Mouse (Mus musculus) retina, postnatal 7 days (tissue): Measurements from ENCODE around the gene Rbfox1.

Source experiments
- DNase-seq: peaks from one replicate; pipeline ENCODE4 v3.0.0-alpha.2; 2012; ENCODE audit warnings: low read depth, low spot score

Gene Rbfox1

DNA sequence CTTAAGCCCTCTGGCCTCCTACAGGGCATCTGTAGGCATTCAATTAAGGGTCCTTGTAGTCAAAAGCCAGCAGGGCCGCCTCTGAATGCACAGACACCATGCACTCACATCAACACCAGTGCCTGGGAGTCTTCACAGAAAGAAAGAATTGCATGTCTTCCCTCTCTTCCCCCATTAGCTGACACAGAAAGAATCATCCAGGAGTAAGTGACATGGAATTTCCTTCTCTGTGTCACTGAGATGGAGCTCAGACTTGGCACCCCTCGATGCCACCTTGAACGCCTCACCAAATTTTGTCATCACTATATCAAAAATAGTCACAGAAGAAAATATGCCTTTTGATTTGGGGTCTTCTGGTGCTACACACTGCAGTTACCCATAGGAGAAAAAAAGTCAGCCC lies 1151.4 kb downstream of the Rbfox1 start:
- DNase-seq, result no peak

DNA sequence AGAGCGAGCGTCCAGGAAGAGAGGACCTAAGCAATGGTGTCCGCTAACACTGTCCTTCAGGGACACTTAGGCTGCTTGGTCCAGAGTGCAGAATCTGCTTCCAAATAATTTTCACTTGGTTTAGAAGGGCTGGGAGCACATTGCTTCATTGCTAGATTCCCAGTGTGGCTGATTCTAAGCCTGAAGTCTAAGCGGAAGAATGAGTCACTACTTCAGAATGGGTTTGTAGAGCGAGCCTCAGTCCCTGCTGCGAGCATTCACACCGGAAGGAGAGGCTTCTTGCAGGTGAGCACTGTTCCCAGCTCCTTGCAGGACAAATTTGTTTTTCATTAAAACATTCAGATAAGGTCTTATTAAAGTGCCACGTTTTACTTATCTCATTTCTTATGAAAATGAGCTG lies 1151.8 kb downstream of the Rbfox1 start:
- DNase-seq, result no peak

DNA sequence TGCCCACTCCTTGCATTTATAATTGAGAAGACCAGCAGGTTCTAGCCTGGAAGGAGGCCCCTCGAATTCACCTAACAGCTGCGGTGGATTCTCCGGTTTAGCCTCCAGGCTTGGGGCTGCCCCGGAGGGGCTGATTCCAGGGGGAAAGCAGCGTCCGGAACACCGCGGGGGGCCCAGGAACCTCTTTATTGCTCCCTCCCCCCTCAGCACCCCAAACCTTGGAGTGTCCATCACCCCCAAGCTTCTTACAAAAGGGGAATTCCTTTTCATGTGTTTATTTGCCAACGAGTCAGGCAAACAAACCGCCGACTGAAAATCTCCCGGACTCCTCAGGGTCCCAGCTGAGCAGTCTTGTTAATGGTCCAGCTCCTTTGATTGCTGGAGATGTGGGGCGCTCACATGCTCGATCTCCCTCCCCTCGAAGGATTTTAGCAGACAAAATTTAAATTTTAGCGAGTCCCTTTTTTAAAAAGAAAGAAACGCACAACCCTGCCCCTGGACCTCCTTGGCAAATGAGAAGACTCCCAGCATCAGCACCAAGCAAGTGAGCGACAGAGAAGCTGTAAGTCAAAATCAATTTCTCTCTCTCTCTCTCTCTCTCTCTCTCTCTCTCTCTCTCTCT lies 1153.6 kb downstream of the Rbfox1 start:
- DNase-seq, result no peak

DNA sequence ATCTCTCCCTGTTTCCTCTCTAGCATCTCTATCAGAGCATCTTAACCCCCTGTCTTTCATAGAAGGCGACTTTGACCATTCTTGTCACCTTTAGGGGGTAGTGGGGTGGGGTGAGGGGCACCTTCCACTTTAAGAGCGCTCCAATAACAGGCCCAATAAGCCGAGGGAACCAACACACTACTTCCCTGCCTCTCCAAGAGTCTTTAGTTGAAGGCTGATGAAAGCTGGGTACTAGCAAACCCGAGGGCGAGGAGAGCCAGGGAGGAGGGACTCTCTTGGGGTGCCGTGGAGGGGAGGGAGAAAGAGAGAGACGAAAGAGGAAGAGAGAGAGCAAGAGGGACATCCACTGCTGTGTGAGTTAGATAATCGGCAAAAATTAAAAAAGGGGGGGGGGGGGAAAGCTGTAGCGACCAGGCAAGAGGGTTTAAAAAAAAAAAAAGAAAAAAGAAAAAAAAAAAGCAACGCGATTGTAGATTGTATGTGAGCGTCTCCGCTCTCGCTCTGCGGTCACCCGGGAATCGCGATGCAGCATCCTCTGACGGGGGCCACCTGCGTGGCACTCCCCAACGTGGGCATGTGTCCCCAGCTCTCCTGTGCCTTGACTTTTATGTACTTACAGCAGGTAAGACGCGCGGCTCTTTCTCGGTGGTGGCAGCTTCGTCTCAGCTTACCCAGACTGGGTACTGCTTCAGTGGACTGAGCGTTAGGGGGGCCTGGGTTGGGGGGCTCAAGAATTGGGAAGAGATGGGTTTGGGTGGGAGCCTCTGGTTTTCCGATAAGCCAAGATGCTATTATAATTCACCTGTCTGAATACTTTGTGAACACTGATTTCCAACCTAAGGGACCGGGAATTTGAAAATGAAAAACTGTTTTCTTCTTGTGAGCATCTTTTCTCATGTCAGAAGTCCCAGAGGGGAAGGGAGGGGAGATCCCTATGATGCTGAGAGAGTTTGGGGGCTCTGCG lies 1154.5 kb downstream of the Rbfox1 start:
- no peak for DNase-seq

DNA sequence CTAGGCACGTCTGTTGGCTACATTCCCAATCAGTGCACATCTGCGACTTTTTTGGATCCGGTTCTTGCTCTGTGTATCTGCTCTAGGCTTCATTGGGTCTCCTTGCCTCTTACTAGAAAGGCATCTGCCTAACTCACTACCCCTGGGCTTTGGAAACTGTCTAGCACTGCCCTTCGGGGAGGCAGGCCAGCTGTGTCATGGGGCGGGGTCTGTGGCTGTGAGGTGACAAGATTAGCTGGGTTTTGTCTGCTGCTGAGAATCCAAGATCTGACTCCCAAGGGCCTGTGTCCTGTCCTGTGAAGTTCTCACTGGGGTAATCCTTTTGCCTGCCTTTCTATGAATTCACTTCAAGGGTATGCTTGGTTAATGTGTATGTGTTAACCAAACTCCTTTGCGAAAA lies 1155.5 kb downstream of the Rbfox1 start:
- no peak for DNase-seq

DNA sequence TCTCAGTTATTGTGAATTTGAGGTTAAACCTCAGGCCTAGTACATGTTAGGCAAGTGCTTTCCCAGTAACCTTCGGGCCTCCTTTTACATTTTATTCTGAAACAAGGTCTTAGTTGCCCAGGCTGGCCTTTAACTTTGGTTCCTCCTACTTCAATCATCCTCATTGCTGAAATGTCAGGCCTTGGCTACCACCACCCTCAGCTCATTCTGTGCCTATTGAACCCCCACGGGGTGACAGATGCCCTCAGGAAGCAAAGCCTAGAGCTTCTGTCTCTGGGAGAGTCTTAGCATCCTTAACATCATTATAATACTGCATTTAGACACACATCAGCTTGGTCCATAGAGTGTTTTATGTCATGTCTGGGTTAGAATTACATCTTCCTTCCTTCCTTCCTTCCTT lies 1162.3 kb downstream of the Rbfox1 start:
- DNase-seq, result no peak

DNA sequence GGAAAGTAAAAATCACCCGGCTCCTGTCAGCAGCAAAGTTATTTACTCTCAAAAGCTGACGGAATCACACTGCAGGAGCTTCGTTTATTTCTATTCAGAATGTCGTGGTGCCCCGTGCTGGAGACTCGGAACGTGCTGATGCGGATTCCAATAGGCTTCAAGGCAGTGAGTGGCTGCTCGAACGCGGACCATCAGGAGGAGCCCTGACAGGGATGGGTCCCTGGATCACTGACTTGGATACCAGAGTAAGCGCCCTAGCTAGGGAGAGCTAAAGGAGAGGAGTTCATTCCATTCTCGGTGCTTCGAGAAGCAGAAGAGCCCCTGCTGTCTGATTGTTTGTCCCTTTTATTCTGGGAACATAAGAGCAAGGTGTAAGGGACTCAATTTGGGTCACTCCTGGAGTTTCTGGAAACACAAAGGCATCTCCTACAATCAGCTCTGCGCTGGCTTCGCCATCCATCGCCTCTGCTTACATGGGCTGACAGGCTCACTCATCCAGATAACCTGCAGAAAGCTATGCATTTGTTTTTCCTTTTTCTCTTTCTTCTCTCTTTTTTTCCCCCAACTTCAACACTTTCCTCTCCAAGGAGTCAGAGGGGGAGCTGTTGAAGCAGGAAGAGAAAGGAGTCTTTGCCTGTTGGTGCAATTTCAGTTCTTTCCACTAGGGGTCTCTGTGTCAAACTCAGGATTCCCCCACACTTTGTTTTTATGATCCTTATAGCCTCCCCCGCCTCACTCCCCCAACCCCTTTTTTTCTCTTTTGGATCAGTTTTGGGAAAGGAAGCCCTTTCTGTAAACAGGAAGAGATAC lies 1164.2 kb downstream of the Rbfox1 start:
- peak; percentile 43 for DNase-seq

DNA sequence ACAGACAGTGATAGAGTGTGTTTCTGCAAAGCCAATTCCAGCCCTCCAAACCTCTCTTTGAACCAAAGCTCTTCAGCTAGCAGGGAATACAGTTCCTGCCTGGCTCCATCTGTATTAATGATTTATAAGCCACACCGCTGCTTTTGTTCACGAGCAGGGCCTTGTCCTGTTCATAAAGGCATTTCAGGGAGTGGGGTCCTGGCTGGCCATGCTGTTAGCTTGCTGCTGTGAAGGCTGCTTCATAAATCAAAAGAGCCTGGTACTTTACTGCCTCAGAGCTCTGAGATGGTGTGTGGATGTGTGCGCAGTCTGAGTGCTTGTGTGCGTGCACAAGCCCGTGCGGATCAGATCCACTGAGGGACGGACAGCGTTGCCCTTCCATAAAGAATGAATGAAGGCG lies 1165.8 kb downstream of the Rbfox1 start:
- no peak for DNase-seq

DNA sequence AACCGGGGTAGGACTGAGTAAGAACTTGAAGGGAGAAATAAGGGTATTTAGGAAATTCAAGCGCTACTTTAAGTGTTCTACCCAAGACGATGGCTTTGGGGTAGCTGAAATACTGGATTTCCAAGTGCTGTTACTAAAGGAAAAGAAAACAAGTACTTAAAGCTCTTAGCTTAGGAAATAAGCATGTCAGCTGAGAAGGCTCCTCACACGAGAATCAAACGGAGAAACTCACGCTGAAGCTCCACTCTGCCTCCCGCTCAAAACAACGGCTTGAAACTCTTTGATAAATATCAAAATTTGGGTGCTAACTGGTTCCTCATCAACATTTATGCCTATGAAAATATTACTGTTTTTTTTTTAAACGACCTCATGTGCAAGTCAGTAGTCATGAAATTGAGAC lies 1166.8 kb downstream of the Rbfox1 start:
- no peak for DNase-seq

DNA sequence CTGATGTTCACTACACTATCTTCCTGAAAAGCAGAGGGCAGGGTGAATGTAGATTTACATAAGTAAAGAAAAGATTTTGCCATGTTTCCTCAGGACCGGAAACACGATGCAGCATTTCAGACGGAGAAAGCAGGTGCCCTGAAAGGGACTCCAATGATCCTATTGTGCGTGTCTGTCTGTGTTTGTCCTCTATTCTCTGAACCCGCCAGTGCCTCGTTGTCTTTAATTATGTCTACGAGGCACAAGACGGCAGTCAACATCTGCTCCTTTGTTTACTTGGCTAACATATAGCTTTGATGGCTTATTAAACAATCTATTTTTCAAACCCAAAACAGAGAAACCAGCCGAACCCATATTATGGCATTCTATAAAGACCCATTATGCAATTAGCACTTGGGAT lies 1167.3 kb downstream of the Rbfox1 start:
- no peak for DNase-seq

DNA sequence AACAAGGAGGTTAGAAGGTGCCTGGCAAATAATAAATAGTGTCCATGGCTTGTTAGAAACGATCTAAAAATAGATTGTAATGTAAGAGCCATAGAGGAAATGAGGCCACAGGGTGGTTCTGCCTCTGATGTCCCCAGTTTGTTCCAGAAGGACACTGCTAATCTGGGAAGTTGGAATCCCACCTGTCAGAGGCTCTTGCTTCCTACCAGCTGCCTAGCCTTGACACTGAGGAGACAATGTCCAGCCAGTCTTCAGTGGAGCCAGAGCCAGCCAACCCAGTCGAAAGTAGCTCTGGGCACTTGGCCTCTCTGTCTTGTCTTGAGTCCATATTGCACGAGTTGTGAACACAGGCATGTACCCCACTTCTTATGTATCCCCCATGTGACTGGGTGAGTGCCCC lies 1172.6 kb downstream of the Rbfox1 start:
- DNase-seq, result no peak

DNA sequence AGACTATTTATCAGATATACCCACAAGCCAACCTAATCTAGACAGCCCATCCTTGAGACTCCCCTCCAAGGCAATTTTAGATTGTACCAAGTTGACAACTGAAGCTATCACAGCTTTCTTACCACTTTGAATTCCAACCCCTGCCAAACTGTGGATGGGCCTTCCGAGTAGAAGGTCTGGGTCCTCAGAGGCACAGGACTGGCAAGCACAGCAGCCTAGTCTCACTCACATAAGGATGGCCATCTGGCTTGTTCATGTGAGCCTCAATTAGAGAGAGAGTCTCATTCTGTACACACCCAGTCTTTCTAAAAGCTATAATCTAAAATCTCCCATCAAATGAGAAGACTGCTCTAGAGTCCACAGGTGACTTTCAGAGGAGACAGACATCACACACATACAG lies 1173.4 kb downstream of the Rbfox1 start:
- no peak for DNase-seq

DNA sequence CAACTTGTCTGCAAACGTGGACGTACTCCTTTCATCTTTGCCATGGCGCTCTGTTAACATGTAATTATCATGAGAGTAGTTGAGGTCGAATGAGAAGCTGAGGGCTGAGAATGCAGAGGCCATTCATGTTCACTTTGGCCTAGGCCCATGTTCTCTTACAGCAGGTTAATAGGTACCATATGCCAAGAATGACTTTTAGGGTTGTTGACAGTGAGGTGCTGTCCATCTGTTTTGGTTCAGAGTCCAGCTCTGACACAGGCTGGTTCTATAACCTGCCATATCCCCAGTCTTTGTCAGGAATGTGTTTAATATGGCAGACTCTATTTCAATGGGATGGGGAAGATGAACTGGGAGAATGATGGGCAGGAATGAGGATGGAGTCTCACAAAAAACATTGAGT lies 1174.4 kb downstream of the Rbfox1 start:
- DNase-seq, result no peak

DNA sequence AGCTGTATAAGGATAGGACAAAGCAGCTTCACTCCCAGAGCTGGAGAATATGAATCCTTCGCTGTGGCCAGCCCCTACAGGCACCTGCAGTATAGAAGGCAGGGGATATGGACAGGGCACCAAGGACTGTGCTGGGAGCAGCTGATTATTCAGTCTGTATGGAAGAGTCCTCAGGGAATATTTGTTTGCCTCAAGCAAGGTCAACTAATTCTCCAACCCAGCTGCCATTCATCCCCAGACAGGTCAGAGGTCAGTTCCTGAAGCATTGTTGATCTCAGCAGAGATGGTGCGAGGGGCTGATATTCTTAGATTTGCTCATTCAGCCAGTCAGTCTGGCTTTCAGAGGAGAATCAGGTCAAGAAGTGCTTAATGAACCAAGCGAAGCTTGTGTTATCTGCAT lies 1175.7 kb downstream of the Rbfox1 start:
- DNase-seq, result no peak

DNA sequence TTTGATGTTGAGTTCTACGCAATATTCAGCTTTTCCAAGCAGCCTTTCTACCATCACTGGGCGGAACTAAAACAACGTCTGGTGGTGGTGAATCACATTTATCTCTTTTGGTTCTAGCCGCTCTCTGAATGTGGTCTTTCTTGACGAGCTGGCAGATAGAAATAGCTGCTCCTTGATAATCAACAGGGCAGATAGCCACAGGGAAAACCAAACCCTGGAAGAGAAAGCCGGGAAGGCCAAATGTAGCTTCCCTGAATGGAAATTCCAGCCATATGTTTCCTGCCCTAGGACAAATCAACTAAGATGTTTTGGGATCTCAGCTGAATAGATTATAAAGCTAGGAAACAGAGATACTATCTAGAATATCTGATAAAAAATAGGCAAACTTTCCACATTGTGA lies 1177.4 kb downstream of the Rbfox1 start:
- no peak for DNase-seq

DNA sequence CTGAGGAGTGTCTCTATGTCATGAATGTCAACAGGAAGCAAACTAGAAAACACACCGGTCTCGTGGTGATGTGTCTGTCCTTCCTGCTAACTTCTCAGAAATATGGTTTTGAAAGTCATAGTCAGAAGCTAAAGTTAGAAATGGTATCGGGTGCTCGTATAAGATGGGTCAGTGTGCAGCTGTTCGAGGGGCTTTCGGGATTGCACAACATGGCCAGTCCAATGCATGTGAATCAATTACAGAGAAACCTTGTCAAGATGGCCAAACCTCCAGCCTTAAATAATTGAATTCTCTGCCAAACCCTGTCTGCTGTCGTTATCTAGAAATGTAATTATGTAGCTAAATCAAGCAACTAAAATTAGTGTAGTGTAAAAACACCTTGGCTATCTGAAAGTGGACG lies 1182.0 kb downstream of the Rbfox1 start:
- DNase-seq, result no peak

DNA sequence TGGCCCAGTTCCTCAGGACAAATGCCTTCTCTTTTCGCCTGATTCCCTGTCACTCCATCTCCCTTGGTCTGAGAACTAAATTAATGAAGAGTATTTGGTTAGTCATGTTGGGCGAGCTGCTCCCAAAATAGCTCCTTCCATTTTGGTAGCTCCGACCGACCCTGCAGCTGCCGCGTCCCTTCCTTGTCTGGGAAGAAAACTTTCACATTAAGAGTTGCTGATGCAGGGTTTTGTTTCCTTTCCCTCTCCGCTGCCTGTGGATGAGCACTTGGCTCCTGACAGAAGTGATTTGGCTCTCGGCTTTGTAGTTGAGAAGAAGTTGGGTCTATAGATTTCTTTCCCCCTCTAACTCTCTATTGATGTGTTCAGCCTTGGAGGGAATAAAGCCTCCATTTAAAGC lies 1184.4 kb downstream of the Rbfox1 start:
- DNase-seq, result no peak

DNA sequence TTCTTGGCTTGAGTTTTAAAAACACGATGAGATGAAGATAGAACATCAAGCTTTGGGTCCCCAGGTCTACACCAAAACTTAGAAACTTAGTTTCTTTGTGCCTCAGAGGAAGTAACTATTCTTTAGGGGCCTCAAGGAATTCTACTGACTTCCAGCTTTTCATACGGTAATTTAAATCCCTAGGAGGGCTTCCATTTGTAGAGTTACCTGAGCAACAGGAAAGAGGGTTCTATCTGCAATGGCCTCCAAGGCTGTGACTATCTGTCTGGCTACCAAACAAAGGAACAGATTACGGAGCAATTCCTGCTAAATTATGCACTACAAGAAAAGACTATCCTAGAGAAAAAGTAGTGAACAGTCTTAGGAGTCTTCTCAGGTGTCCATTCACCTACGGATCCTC lies 1189.6 kb downstream of the Rbfox1 start:
- no peak for DNase-seq

DNA sequence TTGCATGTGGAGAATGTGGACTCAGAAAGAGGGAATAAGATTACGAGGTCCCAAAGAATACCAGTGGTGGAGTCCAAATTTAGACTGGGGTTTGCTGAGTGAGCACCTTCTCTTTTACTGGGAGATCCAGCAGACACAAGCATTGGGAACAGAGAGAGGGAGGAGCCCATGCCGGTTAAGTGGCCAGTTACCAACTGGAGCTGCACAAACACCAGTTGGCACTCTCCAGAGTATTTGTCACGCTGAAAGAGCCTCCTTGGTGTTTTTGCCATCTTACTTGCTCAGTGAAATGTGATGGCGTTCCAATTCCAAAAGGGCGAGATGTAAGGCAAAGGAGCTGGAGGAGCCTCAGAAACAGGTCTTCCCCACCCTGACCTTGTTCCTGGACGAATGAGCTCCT lies 1190.6 kb downstream of the Rbfox1 start:
- DNase-seq, result no peak

DNA sequence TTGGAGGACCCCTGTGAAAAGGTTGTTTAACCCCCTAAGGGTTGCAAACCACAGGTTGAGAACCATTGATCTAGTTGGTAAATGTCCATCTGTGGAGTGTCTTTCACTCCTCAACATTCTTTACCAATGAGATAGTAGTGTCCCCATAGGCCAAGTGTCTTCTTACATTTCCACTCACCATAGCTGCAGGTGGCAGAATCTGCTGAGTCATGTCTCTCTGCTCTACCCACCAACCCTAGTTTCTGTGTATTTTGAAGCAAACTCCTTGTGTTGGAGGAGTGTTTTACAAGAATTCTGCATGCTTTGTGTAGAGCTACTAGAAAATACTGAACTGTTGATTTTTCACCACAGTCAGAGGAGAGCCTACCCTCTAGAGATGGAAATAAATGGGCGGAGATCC lies 1191.2 kb downstream of the Rbfox1 start:
- DNase-seq, result no peak

DNA sequence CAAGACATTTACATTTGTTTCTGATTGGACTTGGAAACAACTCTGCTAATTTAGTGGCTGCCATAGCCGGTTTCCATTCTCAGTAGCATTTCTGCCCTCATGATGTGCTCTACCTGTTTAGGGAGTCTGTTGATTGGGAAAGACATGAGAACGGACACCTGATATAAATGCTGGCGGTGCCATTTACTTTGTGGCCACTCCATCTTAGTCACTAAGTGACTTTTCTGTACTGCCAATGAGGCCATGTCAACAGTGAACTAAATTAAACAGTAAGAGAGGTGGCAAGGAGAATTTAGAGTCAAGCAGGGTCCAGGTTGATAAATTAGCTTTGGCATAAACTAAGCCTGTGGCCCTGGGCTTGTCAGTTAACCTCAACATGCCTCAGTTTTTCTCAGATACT lies 1191.6 kb downstream of the Rbfox1 start:
- no peak for DNase-seq

DNA sequence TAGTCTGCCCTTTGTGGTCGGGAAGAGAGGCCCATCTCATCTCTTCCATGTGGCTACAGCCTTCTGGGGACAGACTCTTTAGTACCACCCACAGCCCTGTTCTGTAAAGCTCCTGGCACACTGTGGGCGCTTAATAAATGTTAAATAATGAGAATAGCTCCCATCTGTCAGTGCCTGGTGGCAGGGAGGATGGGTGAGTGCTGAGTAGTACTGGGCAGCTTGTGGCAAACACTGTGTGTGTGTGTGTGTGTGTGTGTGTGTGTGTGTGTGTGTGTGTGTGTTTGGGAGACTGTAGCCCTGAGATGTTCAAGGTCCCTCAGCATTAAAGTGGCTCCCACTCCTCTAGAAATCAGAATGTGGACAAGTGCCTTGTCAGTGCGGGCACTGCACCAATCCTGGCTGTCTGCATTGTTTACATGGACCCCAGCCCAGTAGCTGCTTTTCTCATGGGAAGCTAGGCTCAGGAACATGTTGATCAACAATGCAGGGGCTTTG lies 1196.0 kb downstream of the Rbfox1 start:
- no peak for DNase-seq
